Mouse (Mus musculus) brain, embryonic 14.5 days (tissue): Measurements from ENCODE around the gene Mgat4b. TPM values are rescaled to one million over a fixed set of nuclear protein-coding genes. Genes with fewer than 3 reads are reported as not detected.
A peak's percentile ranks its signal among the peaks of the same experiment; 100 is the strongest.

ENCODE experiments used
- DNase-seq: peaks from one replicate; pipeline ENCODE4 v3.0.0-alpha.2; 2011; ENCODE audit warnings: low read depth
- CTCF ChIP-seq: fragments of 200-500 bp; IDR thresholded peaks from 2 replicates; pipeline ENCODE4 v1.5.1; 2012; ENCODE audit warnings: inconsistent platforms, mild to moderate bottlenecking, moderate library complexity, borderline replicate concordance; ENCODE audit not compliant: insufficient read depth, insufficient read length; ENCODE audit errors: extremely low read depth
- POLR2A ChIP-seq: fragments of 200-500 bp; IDR thresholded peaks from 2 replicates; pipeline ENCODE4 v1.6.1; 2012; ENCODE audit warnings: mild to moderate bottlenecking, inconsistent platforms, borderline replicate concordance; ENCODE audit not compliant: poor library complexity, insufficient read depth, insufficient read length, severe bottlenecking; ENCODE audit errors: extremely low read depth
- polyA plus RNA-seq: library from polyadenylated mRNA; depleted of rRNA; stranded (reverse); fragments of >200 nt; gene quantifications from 2 replicates; pipeline ENCODE4 v1.2.3, GENCODE M21; 2012

The Mgat4b gene
- polyA plus RNA-seq, 1 experiment = 97.1 TPM

GRCm38 (mm10) chr11:50216724-50217366 is 6.2 kb downstream of the Mgat4b start:
- TF ChIP-seq POLR2A (no peak), CTCF (no peak)
- DNase-seq = no peak

GRCm38 (mm10) chr11:50217811-50218210 is 7.1 kb downstream of the Mgat4b start:
- DNase-seq = no peak
- TF ChIP-seq CTCF (no peak), POLR2A (no peak)

GRCm38 (mm10) chr11:50219833-50220232 is 9.1 kb downstream of the Mgat4b start:
- no peak for DNase-seq
- no peak for TF ChIP-seq POLR2A
- no peak for TF ChIP-seq CTCF

- DNase-seq = no peak
Measured at GRCm38 (mm10) chr11:50222559-50223276, 12.0 kb downstream of the Mgat4b start.

GRCm38 (mm10) chr11:50223783-50224662 is 13.3 kb downstream of the Mgat4b start:
- peak; percentile 70 for DNase-seq
- TF ChIP-seq POLR2A (no peak), CTCF (no peak)

More at GRCm38 (mm10) chr11:50222559-50223276, 12.0 kb downstream of the Mgat4b start:
- TF ChIP-seq CTCF (no peak), POLR2A (no peak)

- peak; percentile 91 for DNase-seq
- TF ChIP-seq POLR2A = peak; percentile 60
- no peak for TF ChIP-seq CTCF
Measured at GRCm38 (mm10) chr11:50224671-50225530, 14.2 kb downstream of the Mgat4b start.

- TF ChIP-seq CTCF (no peak), POLR2A (no peak)
- peak; percentile 55 for DNase-seq
Measured at GRCm38 (mm10) chr11:50225611-50226378, 15.1 kb downstream of the Mgat4b start.

GRCm38 (mm10) chr11:50226406-50226805 is 15.7 kb downstream of the Mgat4b start:
- TF ChIP-seq CTCF (no peak), POLR2A (no peak)
- DNase-seq = no peak

- DNase-seq = no peak
Measured at GRCm38 (mm10) chr11:50227226-50227625, 16.5 kb downstream of the Mgat4b start.

GRCm38 (mm10) chr11:50227736-50228135 is 17.0 kb downstream of the Mgat4b start:
- no peak for TF ChIP-seq CTCF
- no peak for TF ChIP-seq POLR2A
- no peak for DNase-seq

More at GRCm38 (mm10) chr11:50227226-50227625, 16.5 kb downstream of the Mgat4b start:
- no peak for TF ChIP-seq CTCF
- no peak for TF ChIP-seq POLR2A
